22 mouse cellular contexts compared by ENCODE assay signal in genomic region chr3:125327079-125327478, GRCm38 (mm10).
"Had no signal": no experiment of that assay in that cellular context is flagged by ENCODE, and none has a peak within 500 bp of the region (broad histone marks: within the 10 kb centered on the region; RNA-seq: fewer than 3 reads in every experiment).

No protein-coding gene starts in this region.

- DNase-seq: kidney, adult 2 months; kidney, postnatal 25 days; layer of hippocampus, postnatal 36 days; liver, postnatal 0 days; lung, postnatal 10 days; lung, postnatal 36 days; retina, postnatal 1 day; right cerebral cortex, postnatal 25 days; spleen, adult 18-20 months; thymus, postnatal 25 days had no signal

- H3K27ac ChIP-seq: kidney, postnatal 0 days; left cerebral cortex, adult 2 months; limb, embryonic 12.5 days; limb, embryonic 15.5 days; liver, embryonic 14.5 days; lung, embryonic 15.5 days; midbrain, embryonic 12.5 days; midbrain, embryonic 15.5 days; neural tube, embryonic 13.5 days; stomach, embryonic 15.5 days had no signal

- H3K4me2 ChIP-seq: limb, embryonic 12.5 days; limb, embryonic 15.5 days; liver, embryonic 11.5 days; lung, embryonic 15.5 days; midbrain, embryonic 12.5 days; midbrain, embryonic 15.5 days; neural tube, embryonic 13.5 days; stomach, embryonic 15.5 days had no signal

- H3K9me3 ChIP-seq: limb, embryonic 12.5 days; limb, embryonic 15.5 days; lung, embryonic 15.5 days; midbrain, embryonic 12.5 days; midbrain, embryonic 15.5 days; neural tube, embryonic 13.5 days; stomach, embryonic 15.5 days had no signal

- H3K27me3 ChIP-seq: limb, embryonic 12.5 days; limb, embryonic 15.5 days; lung, embryonic 15.5 days; midbrain, embryonic 12.5 days; midbrain, embryonic 15.5 days; neural tube, embryonic 13.5 days; stomach, embryonic 15.5 days had no signal

- ATAC-seq: intestine, postnatal 0 days; liver, postnatal 0 days; midbrain, embryonic 15.5 days had no signal

- H3K4me3 ChIP-seq: left cerebral cortex, adult 2 months; limb, embryonic 12.5 days; limb, embryonic 15.5 days; lung, embryonic 15.5 days; midbrain, embryonic 12.5 days; midbrain, embryonic 15.5 days; neural tube, embryonic 13.5 days; stomach, embryonic 15.5 days had no signal

- H3K36me3 ChIP-seq: limb, embryonic 12.5 days; limb, embryonic 15.5 days; lung, embryonic 15.5 days; midbrain, embryonic 12.5 days; midbrain, embryonic 15.5 days; neural tube, embryonic 13.5 days; stomach, embryonic 15.5 days had no signal

- H3K4me1 ChIP-seq: limb, embryonic 15.5 days; lung, embryonic 15.5 days; midbrain, embryonic 12.5 days; midbrain, embryonic 15.5 days; neural tube, embryonic 13.5 days; stomach, embryonic 15.5 days had no signal
